Mouse (Mus musculus): ENCODE data around the gene Tpd52l2. TPM values are rescaled to one million over a fixed set of nuclear protein-coding genes. Genes with fewer than 3 reads are reported as not detected.
A peak's percentile ranks its signal among the peaks of the same experiment; 100 is the strongest.

Tpd52l2 gene
- polyA plus RNA-seq, 1 experiment from 2014 or later = 165 TPM

- Histone ChIP-seq H3K9me3 (no peaks in the 10 kb centered on the region), H3K27me3 (no peaks in the 10 kb centered on the region), H3K36me3 (peaks cover 29% of the 10 kb centered on the region), H3K27ac (peak within 1 kb of the TSS; percentile 98), H3K9ac (replicated peaks) (peak within 1 kb of the TSS; percentile 96), H3K4me3 (replicated peaks) (peak within 1 kb of the TSS; percentile 97), H3K4me2 (peak within 1 kb of the TSS; percentile 65), H3K4me1 (replicated peaks) (peaks cover 24% of the 10 kb centered on the region)
- ATAC-seq (ENCODE audit: insufficient number of reproducible peaks, insufficient read depth, low FRiP score, low TSS enrichment, low read depth) = peak; percentile 97
- WGBS = under 1% methylated on average over 73 of the region's 74 CpGs
Measured at GRCm38 (mm10) chr2:181520118-181520935, 23.4 kb downstream of the Tpd52l2 start, which contains the start of gene Dnajc5. Gene Dnajc5 (plus strand): TSS chr2:181520485.

- Histone ChIP-seq H3K36me3 (peaks cover 25% of the 10 kb centered on the region), H3K4me3 (replicated peaks) (peak overlapping the region; percentile 97)
- under 1% methylated on average over 17 of the region's 17 CpGs for WGBS
Measured at GRCm38 (mm10) chr2:181520936-181521227, 23.9 kb downstream of the Tpd52l2 start.

GRCm38 (mm10) chr2:181521491-181521890, 24.5 kb downstream of the Tpd52l2 start:
- Histone ChIP-seq H3K9me3 (no peaks in the 10 kb centered on the region), H3K4me1 (replicated peaks) (peaks cover 24% of the 10 kb centered on the region), H3K4me3 (replicated peaks) (peak overlapping the region; percentile 97), H3K4me2 (peak overlapping the region; percentile 65), H3K27ac (no peak overlapping the region), H3K9ac (replicated peaks) (peak overlapping the region; percentile 96), H3K27me3 (no peaks in the 10 kb centered on the region), H3K36me3 (peaks cover 18% of the 10 kb centered on the region)
- ATAC-seq (ENCODE audit: insufficient number of reproducible peaks, insufficient read depth, low FRiP score, low TSS enrichment, low read depth) = no peak
- 53% methylated on average over 10 of the region's 10 CpGs for WGBS

More at GRCm38 (mm10) chr2:181520936-181521227, 23.9 kb downstream of the Tpd52l2 start:
- H3K9me3 ChIP-seq = no peaks in the 10 kb centered on the region
- H3K27me3 ChIP-seq = no peaks in the 10 kb centered on the region
- H3K9ac ChIP-seq (replicated peaks) = peak overlapping the region; percentile 96
- peak overlapping the region; percentile 98 for H3K27ac ChIP-seq
- H3K4me2 ChIP-seq = peak overlapping the region; percentile 65
- ATAC-seq (ENCODE audit: insufficient number of reproducible peaks, insufficient read depth, low FRiP score, low TSS enrichment, low read depth) = no peak
- H3K4me1 ChIP-seq (replicated peaks) = peaks cover 24% of the 10 kb centered on the region

GRCm38 (mm10) chr2:181522811-181523210, 25.9 kb downstream of the Tpd52l2 start:
- Histone ChIP-seq H3K27me3 (no peaks in the 10 kb centered on the region), H3K9me3 (no peaks in the 10 kb centered on the region), H3K4me2 (no peak overlapping the region), H3K4me3 (replicated peaks) (no peak overlapping the region), H3K36me3 (peaks cover 9% of the 10 kb centered on the region; the same call in 1 of the 2 replicates), H3K4me1 (replicated peaks) (peaks cover 24% of the 10 kb centered on the region), H3K9ac (replicated peaks) (no peak overlapping the region), H3K27ac (no peak overlapping the region)
- WGBS = 73% methylated on average over 5 of the region's 5 CpGs
- no peak for ATAC-seq (ENCODE audit: insufficient number of reproducible peaks, insufficient read depth, low FRiP score, low TSS enrichment, low read depth)

- Histone ChIP-seq H3K9ac (replicated peaks) (no peak overlapping the region), H3K36me3 (peaks cover 28% of the 10 kb centered on the region), H3K27ac (no peak overlapping the region), H3K4me3 (replicated peaks) (no peak overlapping the region), H3K9me3 (no peaks in the 10 kb centered on the region), H3K4me1 (replicated peaks) (peaks cover 16% of the 10 kb centered on the region), H3K27me3 (no peaks in the 10 kb centered on the region), H3K4me2 (no peak overlapping the region)
- no peak for ATAC-seq (ENCODE audit: insufficient number of reproducible peaks, insufficient read depth, low FRiP score, low TSS enrichment, low read depth)
- WGBS = 84% methylated on average over 5 of the region's 5 CpGs
Measured at GRCm38 (mm10) chr2:181525526-181525925, 28.6 kb downstream of the Tpd52l2 start.

- Histone ChIP-seq H3K9me3 (peaks cover 11% of the 10 kb centered on the region; the same call in 1 of the 2 replicates), H3K9ac (replicated peaks) (no peak overlapping the region), H3K4me1 (replicated peaks) (no peaks in the 10 kb centered on the region), H3K4me2 (no peak overlapping the region), H3K36me3 (peaks cover 46% of the 10 kb centered on the region), H3K27ac (no peak overlapping the region), H3K4me3 (replicated peaks) (no peak overlapping the region), H3K27me3 (no peaks in the 10 kb centered on the region)
- WGBS = 96% methylated on average over 1 of the region's 1 CpGs
- ATAC-seq (ENCODE audit: insufficient number of reproducible peaks, insufficient read depth, low FRiP score, low TSS enrichment, low read depth) = no peak
Measured at GRCm38 (mm10) chr2:181529076-181529475, 32.1 kb downstream of the Tpd52l2 start.

GRCm38 (mm10) chr2:181532589-181532988, 35.6 kb downstream of the Tpd52l2 start:
- Histone ChIP-seq H3K9ac (replicated peaks) (no peak overlapping the region), H3K36me3 (peaks cover 48% of the 10 kb centered on the region), H3K4me2 (no peak overlapping the region), H3K4me3 (replicated peaks) (no peak overlapping the region), H3K4me1 (replicated peaks) (no peaks in the 10 kb centered on the region; the same call in 1 of the 2 replicates), H3K9me3 (peaks cover 11% of the 10 kb centered on the region; the same call in 1 of the 2 replicates), H3K27me3 (no peaks in the 10 kb centered on the region), H3K27ac (no peak overlapping the region)
- 97% methylated on average over 3 of the region's 3 CpGs for WGBS
- ATAC-seq (ENCODE audit: insufficient number of reproducible peaks, insufficient read depth, low FRiP score, low TSS enrichment, low read depth) = no peak

GRCm38 (mm10) chr2:181536410-181536809, 39.5 kb downstream of the Tpd52l2 start:
- Histone ChIP-seq H3K27ac (no peak overlapping the region), H3K4me2 (no peak overlapping the region), H3K4me3 (replicated peaks) (no peak overlapping the region), H3K4me1 (replicated peaks) (no peaks in the 10 kb centered on the region; the same call in 1 of the 2 replicates), H3K9ac (replicated peaks) (no peak overlapping the region), H3K9me3 (peaks cover 11% of the 10 kb centered on the region; the same call in 1 of the 2 replicates), H3K27me3 (no peaks in the 10 kb centered on the region), H3K36me3 (peaks cover 25% of the 10 kb centered on the region)
- 92% methylated on average over 2 of the region's 2 CpGs for WGBS
- ATAC-seq (ENCODE audit: insufficient number of reproducible peaks, insufficient read depth, low FRiP score, low TSS enrichment, low read depth) = no peak

- WGBS = 89% methylated on average over 2 of the region's 2 CpGs
- Histone ChIP-seq H3K9ac (replicated peaks) (no peak overlapping the region), H3K4me3 (replicated peaks) (no peak overlapping the region), H3K36me3 (peaks cover 23% of the 10 kb centered on the region), H3K9me3 (0 out of 2 replicates have a peak, but pooled peaks cover 2% of the 10 kb centered on the region), H3K4me1 (replicated peaks) (no peaks in the 10 kb centered on the region; the same call in 1 of the 2 replicates), H3K27ac (0 out of 2 replicates have a peak overlapping the region, but pooled peaks have one; percentile 54), H3K4me2 (no peak overlapping the region), H3K27me3 (no peaks in the 10 kb centered on the region)
- ATAC-seq (ENCODE audit: insufficient number of reproducible peaks, insufficient read depth, low FRiP score, low TSS enrichment, low read depth) = no peak
Measured at GRCm38 (mm10) chr2:181537444-181538047, 40.6 kb downstream of the Tpd52l2 start.

GRCm38 (mm10) chr2:181541761-181542380, 44.9 kb downstream of the Tpd52l2 start:
- ATAC-seq (ENCODE audit: insufficient number of reproducible peaks, insufficient read depth, low FRiP score, low TSS enrichment, low read depth) = no peak
- H3K27me3 ChIP-seq = no peaks in the 10 kb centered on the region
- H3K4me1 ChIP-seq (replicated peaks) = no peaks in the 10 kb centered on the region; the same call in 1 of the 2 replicates
- H3K9ac ChIP-seq (replicated peaks) = no peak overlapping the region
- H3K27ac ChIP-seq = no peak overlapping the region
- H3K4me3 ChIP-seq (replicated peaks) = no peak overlapping the region
- 94% methylated on average over 6 of the region's 6 CpGs for WGBS
- H3K9me3 ChIP-seq = no peaks in the 10 kb centered on the region
- no peak overlapping the region for H3K4me2 ChIP-seq
- peaks cover 27% of the 10 kb centered on the region for H3K36me3 ChIP-seq

- Histone ChIP-seq H3K4me2 (no peak overlapping the region), H3K27ac (no peak overlapping the region), H3K36me3 (peaks cover 62% of the 10 kb centered on the region), H3K4me1 (replicated peaks) (no peaks in the 10 kb centered on the region), H3K9me3 (no peaks in the 10 kb centered on the region), H3K4me3 (replicated peaks) (no peak overlapping the region), H3K9ac (replicated peaks) (no peak overlapping the region), H3K27me3 (no peaks in the 10 kb centered on the region)
- 97% methylated on average over 7 of the region's 7 CpGs for WGBS
- ATAC-seq (ENCODE audit: insufficient number of reproducible peaks, insufficient read depth, low FRiP score, low TSS enrichment, low read depth) = no peak
Measured at GRCm38 (mm10) chr2:181546142-181546541, 49.2 kb downstream of the Tpd52l2 start.

Data from limb, embryonic 12.5 days (tissue).